Mouse (Mus musculus): ENCODE measurements around the gene Olfr1417.
"Not testable (repeated sequence)": the region's sequence is repeated elsewhere in the genome, so short reads cannot be mapped to it uniquely, and the experiment has no call there.

The Olfr1417 gene

DNA sequence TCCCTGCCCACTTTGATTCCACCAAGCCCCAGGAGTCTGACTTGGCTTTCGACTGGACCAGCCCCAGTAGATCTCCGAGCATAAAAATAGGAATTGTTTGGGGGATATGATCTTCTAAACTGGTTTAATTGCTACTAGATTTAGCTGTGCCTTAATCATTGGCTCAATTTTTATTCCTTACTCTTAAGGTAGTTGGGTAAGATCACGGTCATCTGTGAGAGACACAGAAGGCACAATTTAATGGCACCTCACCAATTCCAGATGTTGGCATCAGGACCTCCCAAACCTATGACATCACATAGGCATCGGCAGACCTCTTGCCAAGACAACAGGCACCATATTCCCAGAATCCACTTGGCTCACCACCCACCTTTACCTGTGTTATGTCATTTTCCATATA lies at the start of gene Olfr1417:
Gene Olfr1417, minus strand, starts transcription at position 101 of the 400 bp plus-strand sequence.
- no peak for DNase-seq (ENCODE audit: low spot score in 2 of 2)

DNA sequence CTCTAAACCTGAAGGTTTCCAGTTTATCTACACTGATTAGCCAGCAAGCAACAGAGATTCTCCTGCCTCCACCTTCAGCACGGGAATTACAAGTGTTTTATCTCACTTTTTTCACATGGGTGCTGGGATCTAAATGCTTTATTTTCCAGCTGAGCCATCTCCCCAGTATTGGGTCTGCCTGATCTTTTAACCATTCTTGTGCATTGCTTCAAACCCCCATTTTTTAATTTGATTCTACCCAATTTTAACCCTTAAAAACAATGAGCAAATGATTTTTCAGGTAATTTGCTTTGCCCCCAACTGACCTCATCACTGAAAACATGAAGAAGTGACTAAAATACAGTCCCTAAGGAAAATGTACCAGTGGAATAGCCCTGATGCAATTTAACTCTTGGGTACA lies 47.2 kb upstream of the Olfr1417 start, which contains the start of gene Olfr1420:
Gene Olfr1420, plus strand, starts transcription at position 301 of the 400 bp plus-strand sequence.
- no peak for DNase-seq (ENCODE audit: low spot score in 2 of 2)

GRCm38 (mm10) chr19:11878404-11878803 lies 39.4 kb upstream of the Olfr1417 start:
- not testable (repeated sequence) for DNase-seq (ENCODE audit: low spot score in 2 of 2)

DNA sequence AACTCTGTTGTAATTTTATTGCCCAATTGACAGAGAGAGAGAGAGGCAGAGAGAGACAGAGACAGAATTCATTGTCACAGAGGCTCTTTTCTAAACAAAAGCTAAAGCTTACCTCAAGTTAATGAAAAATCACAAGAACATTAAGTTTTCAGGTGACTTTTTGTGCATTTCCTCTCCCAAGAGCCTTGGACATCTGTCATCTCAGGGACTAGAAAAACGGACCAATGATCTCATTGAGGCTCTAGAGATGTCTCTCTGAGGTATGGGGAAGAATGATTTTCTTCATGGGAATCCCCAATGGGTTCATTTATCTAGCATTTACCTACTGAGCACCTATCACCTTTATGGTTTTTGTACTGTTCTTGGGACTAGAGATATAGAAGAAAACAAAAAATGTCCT lies 36.0 kb upstream of the Olfr1417 start, which contains the start of gene Olfr1419:
Gene Olfr1419, minus strand, starts transcription at position 101 of the 400 bp plus-strand sequence.
- DNase-seq (ENCODE audit: low spot score in 2 of 2), result no peak

DNA sequence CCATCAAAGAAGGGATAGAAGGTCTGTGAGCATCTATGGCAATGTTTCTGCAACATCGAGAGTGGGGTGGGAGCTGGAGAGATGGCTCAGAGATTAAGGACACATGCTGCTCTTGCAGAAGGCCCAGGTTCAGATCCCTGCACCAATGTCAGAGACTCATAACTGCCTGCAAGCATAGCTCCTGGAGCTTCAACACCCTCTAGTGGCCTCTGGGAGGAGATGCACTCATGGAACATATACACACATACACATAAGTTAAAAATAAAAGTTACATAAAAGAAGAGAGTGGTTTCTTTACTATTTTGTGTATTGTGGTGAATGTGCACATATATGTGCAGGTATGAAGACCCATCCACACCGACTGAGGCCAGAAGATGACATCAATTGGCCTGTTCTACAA lies 28.8 kb upstream of the Olfr1417 start:
- no peak for DNase-seq (ENCODE audit: low spot score in 2 of 2)

DNA sequence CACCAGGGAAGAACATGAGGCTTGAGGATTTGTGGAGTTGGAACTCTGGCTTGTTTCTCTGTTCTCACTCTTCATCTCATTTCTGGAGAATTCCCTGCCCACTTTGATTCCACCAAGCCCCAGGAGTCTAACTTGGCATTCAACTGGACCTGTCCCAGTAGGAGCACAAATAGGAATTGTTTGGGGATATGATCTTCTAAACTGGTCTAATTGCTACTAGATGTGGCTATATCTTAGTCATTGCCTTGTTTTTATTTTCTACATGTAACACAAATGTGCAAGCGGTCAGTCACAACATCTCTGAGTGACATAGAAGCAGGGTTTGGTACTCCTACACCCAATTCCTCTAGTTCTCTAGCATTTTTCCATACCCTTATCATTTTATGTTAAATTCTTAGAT lies 21.9 kb upstream of the Olfr1417 start, which contains the start of gene Olfr1418:
Gene Olfr1418, minus strand, starts transcription at position 101 of the 400 bp plus-strand sequence.
- DNase-seq (ENCODE audit: low spot score in 2 of 2), result no peak

DNA sequence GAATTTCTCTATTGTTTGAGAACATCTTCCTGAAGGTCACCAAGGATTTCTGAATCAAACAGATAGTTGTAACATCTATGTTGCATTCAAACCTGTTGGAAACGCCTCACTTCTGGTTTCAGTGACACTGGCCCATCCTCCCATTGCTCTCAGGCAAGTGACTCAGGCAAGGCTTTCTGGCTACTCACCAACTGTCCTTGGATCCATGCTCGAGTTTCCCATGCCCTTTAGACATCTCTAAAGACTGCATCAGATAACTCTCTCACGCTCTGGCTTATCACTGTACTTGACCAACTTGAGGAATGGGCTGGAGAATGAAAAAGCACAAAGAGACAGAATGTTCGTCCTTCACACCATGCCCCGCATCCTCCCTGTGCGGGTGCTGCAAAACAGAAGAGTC lies 17.5 kb upstream of the Olfr1417 start:
- DNase-seq (ENCODE audit: low spot score in 2 of 2), result no peak

GRCm38 (mm10) chr19:11854821-11855220 lies 15.8 kb upstream of the Olfr1417 start:
- no peak for DNase-seq (ENCODE audit: low spot score in 2 of 2)

DNA sequence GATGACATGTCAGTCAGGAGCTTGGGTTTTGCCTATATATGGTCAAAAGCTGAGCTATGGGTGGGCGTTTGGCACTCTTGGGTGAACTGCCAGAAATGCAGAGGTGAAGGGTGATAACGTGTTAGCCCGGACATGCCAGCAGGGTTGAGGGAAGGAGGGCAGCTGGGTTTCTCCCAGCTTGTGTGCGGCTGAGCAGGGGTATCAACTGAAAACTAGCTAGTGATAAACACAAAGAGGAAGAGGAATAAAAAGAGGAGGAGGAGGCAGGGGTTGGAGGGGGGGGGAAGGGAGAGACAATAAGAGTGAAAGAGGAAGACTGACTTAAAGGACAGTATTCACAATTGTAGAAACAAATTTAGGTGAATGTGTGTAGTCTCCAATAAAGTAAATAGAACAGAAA lies 13.6 kb upstream of the Olfr1417 start:
- no peak for DNase-seq (ENCODE audit: low spot score in 2 of 2)

- DNase-seq (ENCODE audit: low spot score in 2 of 2), result no peak
These were observed 7.3 kb upstream of the Olfr1417 start for GRCm38 (mm10) chr19:11846333-11846732.

DNA sequence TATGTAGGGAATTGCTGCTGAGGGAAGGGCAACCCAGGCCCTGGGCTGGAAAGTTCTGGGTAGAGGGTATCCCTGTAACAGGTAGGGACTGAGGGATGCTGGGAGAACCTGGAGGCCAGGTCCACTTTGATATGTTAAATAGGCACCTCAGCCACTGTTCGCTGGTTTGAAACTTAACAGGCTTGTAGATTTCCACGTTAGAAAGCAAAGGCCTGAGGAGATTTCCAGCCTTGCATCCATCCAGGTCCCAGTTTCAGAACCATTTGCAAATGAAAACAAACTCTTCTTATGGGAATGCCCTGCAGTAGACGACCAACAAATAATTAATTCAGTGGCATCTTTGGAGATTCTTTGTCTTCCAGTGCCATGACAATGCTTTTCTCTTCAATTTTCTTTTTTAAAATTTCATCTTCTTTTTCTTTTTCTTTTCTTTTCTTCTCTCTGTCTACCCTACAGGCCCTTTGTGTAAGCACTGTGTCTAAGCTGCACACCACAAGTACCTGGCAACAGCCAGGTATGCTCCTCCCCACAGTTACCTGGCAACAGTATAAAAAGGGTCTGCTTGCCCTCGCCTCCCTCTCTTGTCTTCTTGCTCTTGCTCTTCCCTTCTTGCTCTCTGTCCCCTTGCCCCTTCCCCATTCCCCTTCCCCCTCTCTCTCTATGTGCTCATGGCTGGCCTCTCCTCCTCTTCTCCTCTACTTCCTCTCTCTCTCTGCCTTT lies 15.5 kb downstream of the Olfr1417 start:
- DNase-seq (ENCODE audit: low spot score in 2 of 2), result no peak

DNA sequence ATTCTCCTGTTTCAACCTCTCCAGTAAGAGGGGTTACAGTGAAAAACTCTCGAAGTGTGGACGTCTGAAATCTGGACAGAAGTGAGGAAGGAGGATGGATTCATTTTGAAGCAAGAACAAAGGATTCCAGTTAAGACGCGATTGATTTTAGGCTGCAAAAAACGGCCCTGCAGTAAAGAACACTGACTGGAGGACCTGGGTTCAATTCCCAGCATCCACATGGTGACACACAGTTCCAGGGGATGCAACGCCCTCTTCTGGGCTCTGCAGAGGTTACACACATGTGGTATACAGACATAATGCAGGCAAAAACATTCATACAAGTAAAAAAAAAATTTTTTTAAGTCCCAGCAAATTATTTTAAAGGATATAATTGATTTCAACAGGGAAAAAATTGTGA lies 18.8 kb downstream of the Olfr1417 start:
- DNase-seq (ENCODE audit: low spot score in 2 of 2), result no peak

DNA sequence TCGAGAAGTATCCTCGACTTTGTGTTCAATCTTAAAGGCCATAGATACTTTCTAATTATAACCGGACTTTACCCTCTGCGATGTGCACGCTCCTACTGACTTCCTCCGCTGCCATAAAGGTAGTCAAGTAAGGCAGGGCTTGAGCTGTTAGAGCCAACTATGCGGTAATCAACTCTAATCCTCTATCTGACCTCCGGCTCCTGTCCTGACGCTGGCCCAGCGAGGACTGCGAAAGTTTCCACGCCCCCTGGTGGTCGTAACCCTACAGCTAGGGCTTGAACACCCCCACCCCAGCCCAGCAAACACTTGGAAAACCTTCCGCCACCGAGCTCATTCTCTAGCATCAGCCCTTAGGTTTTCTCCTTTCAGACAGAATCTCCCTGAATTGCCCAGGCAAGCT lies 19.2 kb downstream of the Olfr1417 start:
- peak; percentile 64 to 87 for DNase-seq (ENCODE audit: low spot score in 2 of 2)

DNA sequence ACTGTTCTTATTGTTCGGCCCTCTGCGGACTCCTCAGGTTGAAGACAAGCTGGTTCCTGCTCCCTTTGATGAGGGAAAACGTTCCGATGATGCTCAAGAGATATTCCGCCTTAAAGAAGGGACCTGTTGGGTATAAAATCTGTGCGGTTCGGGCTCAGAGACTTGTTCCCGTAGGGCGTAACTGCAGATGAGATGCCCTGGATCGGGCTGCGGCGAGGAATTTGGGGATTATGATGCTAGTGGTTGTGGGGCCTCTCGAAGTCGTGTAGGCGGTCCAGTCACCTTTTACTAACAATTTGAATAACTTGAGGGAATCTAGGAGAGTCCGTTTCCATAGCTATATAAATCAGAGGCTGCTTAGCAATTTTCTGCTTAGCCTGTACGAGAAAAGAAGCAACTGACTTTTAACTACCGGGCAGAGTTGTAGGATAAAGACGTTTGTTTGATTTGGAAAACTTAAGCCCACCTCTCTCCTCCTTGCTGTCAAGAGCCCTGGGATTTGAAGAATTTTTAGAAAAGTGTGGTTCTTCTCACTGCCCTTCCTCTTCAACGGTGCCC lies 19.8 kb downstream of the Olfr1417 start, which contains the start of gene Stx3:
Gene Stx3, minus strand, starts transcription at position 261 of the 558 bp plus-strand sequence.
- no peak for DNase-seq (ENCODE audit: low spot score in 2 of 2)

DNA sequence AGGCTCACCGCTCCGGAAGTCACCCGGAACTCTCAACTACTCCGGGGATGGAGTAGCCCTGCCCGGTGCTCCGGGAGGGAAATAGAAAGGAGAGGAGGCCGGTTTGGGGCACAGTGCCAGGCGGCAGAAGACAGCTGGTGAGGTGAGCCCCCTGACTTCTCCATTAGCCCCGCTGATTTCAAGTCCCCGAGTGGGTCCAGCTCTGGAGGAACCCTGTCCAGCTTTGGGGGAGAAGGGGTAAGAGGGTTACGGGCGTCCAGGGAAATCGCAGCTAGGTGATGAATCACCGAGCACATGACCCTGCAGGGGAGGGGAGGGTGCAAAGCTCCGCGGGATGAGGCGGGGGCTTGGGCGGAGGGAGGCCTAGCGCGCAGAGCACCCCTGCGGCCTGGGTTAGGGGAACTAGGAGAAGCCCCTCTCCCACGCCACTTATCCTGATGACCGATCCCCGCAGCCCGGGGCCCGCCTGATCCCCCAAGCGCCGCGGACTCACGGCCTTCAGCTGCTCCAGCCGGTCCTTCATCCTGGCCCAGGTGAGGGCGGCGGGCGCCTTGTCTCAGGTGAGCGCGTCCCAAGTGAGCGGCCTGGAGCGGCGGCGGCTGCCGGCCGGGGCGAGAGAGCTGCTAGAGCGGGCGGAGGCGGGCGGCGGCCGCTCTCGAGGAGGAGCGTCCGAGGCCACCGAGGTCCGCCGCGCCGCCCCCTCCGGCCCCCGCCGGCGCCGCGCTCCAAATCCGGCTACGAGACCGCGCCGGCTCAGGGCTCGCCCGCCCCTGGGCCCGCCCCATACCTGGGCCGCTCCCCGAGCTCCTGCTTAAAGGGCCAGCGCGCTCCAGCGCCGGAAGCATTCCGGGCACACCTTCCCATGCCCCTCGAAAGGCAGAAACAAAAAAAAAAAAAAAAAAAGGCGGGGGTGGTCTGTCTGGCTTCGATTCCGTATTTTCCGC lies 20.5 kb downstream of the Olfr1417 start:
- DNase-seq (ENCODE audit: low spot score in 2 of 2), result peak; percentile 44 to 63

DNA sequence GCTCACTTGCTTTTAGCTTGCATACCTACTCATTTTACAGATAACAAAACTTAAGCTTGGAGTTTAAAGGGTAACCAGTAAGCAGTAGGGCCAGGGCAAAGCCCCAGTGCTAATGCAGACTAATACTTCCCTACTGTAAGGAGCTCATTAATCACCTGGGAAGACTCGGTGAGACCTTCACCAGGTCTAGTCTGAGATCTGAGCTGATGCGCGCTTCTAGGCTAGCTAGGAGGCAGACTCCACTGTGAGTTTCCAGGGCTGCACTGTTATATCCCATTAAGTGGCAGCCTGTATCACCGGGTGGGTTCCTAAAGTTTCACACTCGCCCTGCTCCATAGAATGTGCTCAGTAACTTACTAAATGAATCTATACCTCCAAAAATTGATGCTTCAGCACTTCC lies 21.4 kb downstream of the Olfr1417 start:
- no peak for DNase-seq (ENCODE audit: low spot score in 2 of 2)

DNA sequence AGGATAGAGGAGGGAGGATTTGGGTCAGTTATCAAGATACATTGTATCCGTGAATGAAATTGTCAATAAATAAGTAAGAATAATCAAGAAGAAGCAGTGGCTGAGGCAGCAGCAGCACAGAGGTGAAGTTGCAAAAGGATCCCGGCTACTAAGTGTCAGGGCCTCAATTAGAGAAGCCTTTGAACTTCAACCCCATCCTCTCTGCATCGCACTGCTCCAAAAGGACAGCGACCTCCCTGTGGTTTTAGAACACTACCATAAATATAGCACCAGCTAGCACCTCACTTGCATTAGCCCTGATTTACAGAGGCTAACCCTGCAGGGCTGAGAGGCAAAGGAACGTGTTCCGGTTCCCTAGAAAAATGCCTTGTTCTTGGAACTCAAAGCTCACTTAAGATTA lies 22.3 kb downstream of the Olfr1417 start:
- DNase-seq (ENCODE audit: low spot score in 2 of 2), result no peak

DNA sequence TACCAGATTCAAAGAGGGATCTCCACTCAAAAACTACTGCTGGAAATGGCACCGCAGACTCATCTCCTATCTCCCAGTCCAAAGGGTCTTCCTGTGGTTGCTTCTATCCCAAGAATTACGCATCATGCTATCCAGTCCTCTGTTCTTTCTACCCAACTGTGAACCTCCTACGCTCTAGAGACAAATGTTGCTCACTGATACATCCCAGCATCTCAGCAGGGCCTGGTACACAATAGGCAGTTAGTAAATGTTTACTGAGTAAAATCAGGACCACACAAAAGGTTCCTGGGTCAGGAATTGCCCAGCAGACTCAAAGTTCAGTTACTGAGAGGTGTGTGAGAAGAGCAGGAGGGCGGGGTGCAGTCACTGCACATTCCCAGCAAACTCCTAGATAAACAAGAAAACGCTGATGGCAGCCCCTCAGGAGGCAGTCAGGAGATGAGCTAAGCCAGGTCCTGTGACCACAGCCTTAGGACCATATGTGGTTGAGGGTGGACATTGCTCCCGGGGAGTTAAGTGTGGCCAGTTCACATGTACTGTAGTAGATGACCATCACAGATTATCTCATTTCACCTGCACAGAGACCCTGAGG lies 24.2 kb downstream of the Olfr1417 start:
- DNase-seq (ENCODE audit: low spot score in 2 of 2), result no peak

DNA sequence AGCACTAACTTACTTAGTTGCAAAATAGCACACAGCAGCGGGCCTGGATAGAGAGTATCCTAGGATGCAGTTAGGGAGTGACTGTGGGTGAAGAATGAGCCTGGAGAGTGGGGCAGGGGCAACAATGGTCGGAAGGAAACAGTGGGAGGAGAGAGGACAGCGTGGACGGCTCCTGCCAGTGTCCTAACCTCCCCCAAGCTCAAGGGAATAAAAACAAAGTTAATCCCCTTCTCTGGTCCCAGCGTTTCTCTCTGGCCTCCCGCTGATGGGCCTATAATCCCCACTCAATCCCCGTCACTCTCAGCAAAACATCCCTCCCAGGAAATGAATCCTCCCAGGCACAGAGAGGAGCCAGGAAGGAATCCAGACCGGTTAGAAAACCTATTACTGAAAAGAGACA lies 25.4 kb downstream of the Olfr1417 start:
- no peak for DNase-seq (ENCODE audit: low spot score in 2 of 2)

- no peak for DNase-seq (ENCODE audit: low spot score in 2 of 2)
These were observed 25.9 kb downstream of the Olfr1417 start for GRCm38 (mm10) chr19:11813136-11813535.

DNA sequence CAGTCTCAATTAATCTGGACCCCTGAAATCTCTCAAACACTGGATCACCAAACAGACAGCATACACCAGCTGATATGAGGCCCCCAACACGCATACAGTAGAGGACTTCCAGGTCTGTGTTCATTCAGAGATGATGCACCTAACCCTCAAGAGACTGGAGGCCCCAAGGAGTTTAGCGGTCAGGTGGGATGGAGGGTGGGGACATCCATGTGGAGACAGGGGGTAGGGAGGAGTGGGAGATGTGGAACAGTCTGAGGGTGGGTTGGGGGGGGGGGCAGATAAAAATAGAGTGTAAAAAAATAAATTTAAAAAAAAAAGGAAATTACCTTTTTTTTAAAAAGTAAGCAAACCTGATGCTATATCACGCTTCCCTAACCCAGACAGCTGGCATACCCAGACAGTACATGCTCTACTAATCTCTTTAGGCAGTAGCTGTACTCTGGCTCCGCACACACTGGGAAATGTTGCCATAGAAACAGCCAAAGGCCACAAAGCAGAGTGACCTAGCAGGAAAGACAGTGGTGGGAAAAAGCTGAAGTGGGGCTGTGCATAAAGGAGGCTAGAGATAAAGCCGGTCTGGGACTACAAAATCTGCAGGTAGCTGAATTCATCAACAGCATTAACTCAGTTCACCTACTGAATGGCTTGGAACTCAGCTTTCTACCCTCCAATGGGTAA lies 27.2 kb downstream of the Olfr1417 start:
- DNase-seq (ENCODE audit: low spot score in 2 of 2), result no peak
